Mouse (Mus musculus) hindbrain, postnatal 0 days (tissue): Measurements from ENCODE around the gene Shbg. TPM values are rescaled to one million over a fixed set of nuclear protein-coding genes. Genes with fewer than 3 reads are reported as not detected.

ENCODE experiments used
- ATAC-seq: fragments of 200-750 bp; cut with Nextera tagmentation; 2 replicates; pipeline ENCODE4 v1.8.0; 2017; ENCODE audit warnings: mild to moderate bottlenecking, moderate TSS enrichment, moderate library complexity
- DNase-seq: peaks from one replicate; pipeline ENCODE4 v3.0.0-alpha.2; 2015; ENCODE audit warnings: low spot score
- H3K27ac ChIP-seq: fragments of 300-500 bp; sonication (generic); 2 replicates; pipeline ENCODE4 v1.5.1; 2014; ENCODE audit warnings: mild to moderate bottlenecking
- H3K27me3 ChIP-seq: fragments of 300-500 bp; sonication (generic); 2 replicates; pipeline ENCODE4 v1.6.1; 2014; ENCODE audit warnings: low read length, mixed read lengths; ENCODE audit not compliant: insufficient read depth
- H3K36me3 ChIP-seq: fragments of 300-500 bp; sonication (generic); 2 replicates; pipeline ENCODE4 v1.6.1; 2014; ENCODE audit warnings: low read length, mixed read lengths; ENCODE audit not compliant: insufficient read depth
- H3K4me1 ChIP-seq: fragments of 300-500 bp; sonication (generic); 2 replicates; pipeline ENCODE4 v1.6.1; 2014; ENCODE audit warnings: antibody characterized with exemption, low read length, mixed read lengths; ENCODE audit not compliant: insufficient read depth
- H3K4me2 ChIP-seq: fragments of 300-500 bp; sonication (generic); 2 replicates; pipeline ENCODE4 v1.6.1; 2014; ENCODE audit warnings: low read depth, mild to moderate bottlenecking, low read length, moderate library complexity, mixed read lengths
- H3K4me3 ChIP-seq: fragments of 300-500 bp; sonication (generic); 2 replicates; pipeline ENCODE4 v1.5.1; 2014; ENCODE audit warnings: low read length
- H3K9ac ChIP-seq: fragments of 300-500 bp; sonication (generic); replicated peaks from 2 replicates; pipeline ENCODE4 v1.6.1; 2014; ENCODE audit warnings: mild to moderate bottlenecking, low read length, moderate library complexity, mixed read lengths
- H3K9me3 ChIP-seq: fragments of 300-500 bp; sonication (generic); 2 replicates; pipeline ENCODE4 v1.6.1; 2016; ENCODE audit warnings: low read length, mixed read lengths
- CTCF ChIP-seq: IDR thresholded peaks from 2 replicates; pipeline ENCODE4 v1.5.1; 2016; ENCODE audit warnings: antibody characterized with exemption, control low read depth, low read depth
- WGBS: fragments of 180-500 bp; shearing (Covaris S2); extraction: QIAGEN DNeasy Blood & Tissue Kit; methylation state at CpG from one replicate; pipeline ENCODE4 v1.1.7; 2014; 5-methylcytosine and 5-hydroxymethylcytosine counted together
- polyA plus RNA-seq: library from polyadenylated mRNA; unstranded; fragments of >200 nt; fragmentation: Nextera tagmentation; extraction: Ambion mirVana; gene quantifications from 2 replicates; pipeline ENCODE4 v1.2.1, GENCODE M21; 2015
- total RNA-seq: library from RNA; depleted of rRNA; stranded (reverse); fragments of >200 nt; gene quantifications from 2 replicates; pipeline ENCODE4 v1.2.3, GENCODE M21; 2014

Shbg gene
- total and polyA plus RNA-seq, 2 experiments from 2014 or later: not detected

DNA sequence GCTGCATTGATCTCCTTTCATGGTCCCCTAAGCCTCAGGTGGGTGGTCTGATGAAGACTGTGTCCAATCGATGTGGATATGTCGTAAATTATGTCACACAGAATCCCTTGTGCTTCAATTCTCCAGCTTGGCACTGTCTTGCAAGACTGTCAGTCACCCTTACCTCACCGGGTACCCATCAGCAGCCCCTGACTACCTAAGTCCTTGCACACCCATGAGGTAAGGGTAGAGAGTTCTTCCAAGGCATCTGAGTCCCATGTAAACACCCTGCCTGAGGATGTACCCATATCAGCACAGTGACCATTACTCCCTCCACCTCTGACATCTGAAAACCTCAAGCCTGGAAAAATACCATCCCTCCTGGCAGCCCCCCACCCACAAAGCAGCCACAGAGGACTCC lies 13.4 kb downstream of the Shbg start:
- peak overlapping the region; percentile 72 for H3K4me2 ChIP-seq
- no peaks in the 10 kb centered on the region for H3K9me3 ChIP-seq
- 18% methylated on average over 3 of the region's 3 CpGs for WGBS
- H3K36me3 ChIP-seq: peaks cover 8% of the 10 kb centered on the region; the same call in 1 of the 2 replicates
- DNase-seq (peak; percentile 23), ATAC-seq (peak; percentile 21; the same call in 1 of the 2 replicates)
- peak overlapping the region; percentile 95 for H3K9ac ChIP-seq
- H3K27me3 ChIP-seq: no peaks in the 10 kb centered on the region
- peak overlapping the region; percentile 95 for H3K4me3 ChIP-seq
- H3K4me1 ChIP-seq: peaks cover 28% of the 10 kb centered on the region
- peak overlapping the region; percentile 95 for H3K27ac ChIP-seq
- TF ChIP-seq CTCF: no peak

DNA sequence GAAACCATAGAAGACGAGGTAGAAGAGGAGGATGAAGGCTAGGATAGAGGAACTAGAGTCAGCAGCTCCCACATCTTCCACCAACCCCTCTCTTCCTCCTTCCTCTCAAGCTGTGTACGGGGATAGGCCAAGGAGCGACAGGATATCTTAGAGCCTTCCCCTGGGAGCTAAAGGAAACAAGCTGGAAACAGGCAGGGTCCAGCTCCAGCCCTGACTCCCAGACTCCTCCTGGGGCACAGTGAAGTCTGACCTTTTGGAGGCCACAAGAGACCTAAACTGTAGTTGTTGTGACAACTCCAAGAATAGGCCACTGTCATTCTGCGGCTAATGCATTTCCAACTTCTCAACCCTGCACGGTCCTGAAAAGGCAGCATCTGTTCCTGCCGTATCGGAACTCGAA lies 14.2 kb downstream of the Shbg start:
- H3K27ac ChIP-seq: peak overlapping the region; percentile 95; the same call in 1 of the 2 replicates
- 72% methylated on average over 8 of the region's 8 CpGs for WGBS
- TF ChIP-seq CTCF: no peak
- DNase-seq (no peak), ATAC-seq (no peak)
- H3K27me3 ChIP-seq: no peaks in the 10 kb centered on the region
- 0 out of 2 replicates have a peak overlapping the region, but pooled peaks have one; percentile 7 for H3K9ac ChIP-seq
- peak overlapping the region; percentile 95 for H3K4me3 ChIP-seq
- no peaks in the 10 kb centered on the region for H3K9me3 ChIP-seq
- H3K4me1 ChIP-seq: peaks cover 28% of the 10 kb centered on the region
- H3K36me3 ChIP-seq: peaks cover 11% of the 10 kb centered on the region; the same call in 1 of the 2 replicates
- peak overlapping the region; percentile 72 for H3K4me2 ChIP-seq

DNA sequence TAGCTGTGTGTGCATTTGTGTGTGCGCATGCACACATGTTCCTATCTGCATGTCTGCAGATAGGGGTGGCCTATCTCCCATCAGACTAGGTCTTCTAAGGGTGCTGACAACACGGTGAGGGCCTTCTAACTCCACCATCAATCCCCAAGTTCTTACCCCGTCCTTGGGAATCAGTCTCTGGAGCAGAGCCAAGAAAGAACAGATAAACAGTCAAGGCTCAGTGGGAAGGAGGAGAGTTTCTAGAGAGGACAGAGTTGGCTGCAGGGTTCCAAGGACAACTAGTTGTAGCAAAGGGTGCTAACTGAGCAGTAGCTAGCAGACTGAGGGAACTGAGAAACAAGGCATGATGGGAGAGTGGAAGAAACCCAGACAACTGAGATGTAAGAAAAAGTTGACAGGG lies 15.9 kb downstream of the Shbg start:
- no peak overlapping the region for H3K4me2 ChIP-seq
- TF ChIP-seq CTCF: no peak
- H3K4me3 ChIP-seq: no peak overlapping the region
- ATAC-seq (no peak), DNase-seq (peak; percentile 13)
- 59% methylated on average over 3 of the region's 3 CpGs for WGBS
- no peak overlapping the region for H3K27ac ChIP-seq
- H3K9ac ChIP-seq: no peak overlapping the region
- no peaks in the 10 kb centered on the region for H3K27me3 ChIP-seq
- H3K4me1 ChIP-seq: peaks cover 28% of the 10 kb centered on the region
- H3K9me3 ChIP-seq: no peaks in the 10 kb centered on the region
- peaks cover 11% of the 10 kb centered on the region; the same call in 1 of the 2 replicates for H3K36me3 ChIP-seq

DNA sequence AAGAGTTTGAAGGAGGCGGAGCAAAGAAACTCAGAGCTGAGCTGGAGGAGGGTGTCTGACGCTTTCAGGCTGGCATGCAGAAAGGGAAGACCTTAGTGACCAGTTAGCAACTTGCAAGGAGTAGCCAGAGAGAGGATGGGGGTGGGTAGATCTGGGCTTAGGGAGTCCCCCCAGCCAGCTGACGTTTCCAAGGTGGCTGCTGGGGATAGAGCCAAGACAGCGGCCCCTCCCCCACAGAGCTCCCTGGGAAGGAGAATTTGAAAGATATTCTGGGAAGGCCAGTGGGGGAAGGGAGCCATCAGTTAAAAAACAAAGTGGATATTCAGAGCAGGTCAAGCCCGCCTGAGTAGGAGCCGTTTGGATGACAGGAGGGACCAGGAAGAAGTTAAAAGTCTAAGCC lies 17.6 kb downstream of the Shbg start:
- no peaks in the 10 kb centered on the region for H3K9me3 ChIP-seq
- no peaks in the 10 kb centered on the region for H3K27me3 ChIP-seq
- peaks cover 11% of the 10 kb centered on the region; the same call in 1 of the 2 replicates for H3K36me3 ChIP-seq
- peak overlapping the region; percentile 25; the same call in 1 of the 2 replicates for H3K9ac ChIP-seq
- H3K4me1 ChIP-seq: peaks cover 28% of the 10 kb centered on the region
- 10% methylated on average over 6 of the region's 6 CpGs for WGBS
- DNase-seq: peak; percentile 80
- TF ChIP-seq CTCF: no peak
- H3K27ac ChIP-seq: peak overlapping the region; percentile 76
- peak overlapping the region; percentile 34 for H3K4me2 ChIP-seq
- peak; percentile 77 for ATAC-seq
- no peak overlapping the region for H3K4me3 ChIP-seq

DNA sequence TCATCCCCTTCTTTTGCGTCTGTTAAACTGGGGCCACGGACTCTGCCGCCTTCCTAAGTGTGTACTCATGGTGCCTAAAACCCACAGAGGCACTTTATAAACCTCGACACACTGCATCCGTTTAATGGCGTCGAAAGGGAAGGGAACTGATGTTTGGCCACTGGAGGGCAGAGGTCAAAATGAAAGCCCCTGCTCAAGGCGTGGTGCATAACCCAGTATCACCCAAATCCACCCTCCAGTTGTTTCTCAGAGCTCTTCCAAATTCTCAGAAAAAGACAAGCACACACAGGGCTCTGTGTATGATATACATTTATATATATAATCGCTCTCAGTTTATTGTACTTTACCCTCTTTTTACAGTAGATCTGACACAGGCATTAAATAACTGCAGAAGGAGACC lies 18.3 kb downstream of the Shbg start:
- Histone ChIP-seq H3K36me3 (peaks cover 11% of the 10 kb centered on the region; the same call in 1 of the 2 replicates), H3K4me1 (peaks cover 28% of the 10 kb centered on the region), H3K4me3 (no peak overlapping the region), H3K27ac (peak overlapping the region; percentile 76), H3K27me3 (no peaks in the 10 kb centered on the region), H3K4me2 (peak overlapping the region; percentile 34), H3K9ac (peak overlapping the region; percentile 25; the same call in 1 of the 2 replicates), H3K9me3 (no peaks in the 10 kb centered on the region)
- no peak for ATAC-seq
- DNase-seq: no peak
- 10% methylated on average over 9 of the region's 9 CpGs for WGBS
- no peak for TF ChIP-seq CTCF

DNA sequence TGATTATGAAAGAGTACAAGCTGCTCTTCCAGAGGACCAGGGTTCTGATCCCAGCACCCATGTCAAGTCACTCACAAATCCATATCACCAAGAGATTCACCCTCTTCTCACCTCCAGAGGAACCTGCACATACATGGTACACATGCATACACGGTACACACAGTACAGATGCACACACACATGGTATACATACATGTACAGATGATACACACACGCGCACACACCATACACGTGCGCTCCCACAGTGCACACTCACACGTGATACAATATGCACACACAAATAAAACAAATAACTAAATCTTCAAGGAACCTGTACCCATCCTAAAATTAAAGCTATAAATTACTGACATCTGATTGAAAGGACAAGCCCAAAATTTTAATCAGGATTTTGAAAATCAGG lies 22.9 kb downstream of the Shbg start:
- DNase-seq (no peak), ATAC-seq (no peak)
- H3K4me3 ChIP-seq: no peak overlapping the region
- no peaks in the 10 kb centered on the region for H3K4me1 ChIP-seq
- H3K27me3 ChIP-seq: no peaks in the 10 kb centered on the region
- H3K9me3 ChIP-seq: no peaks in the 10 kb centered on the region
- 96% methylated on average over 6 of the region's 6 CpGs for WGBS
- no peak overlapping the region for H3K9ac ChIP-seq
- H3K27ac ChIP-seq: no peak overlapping the region
- H3K4me2 ChIP-seq: no peak overlapping the region
- H3K36me3 ChIP-seq: peaks cover 4% of the 10 kb centered on the region; the same call in 1 of the 2 replicates
- no peak for TF ChIP-seq CTCF

DNA sequence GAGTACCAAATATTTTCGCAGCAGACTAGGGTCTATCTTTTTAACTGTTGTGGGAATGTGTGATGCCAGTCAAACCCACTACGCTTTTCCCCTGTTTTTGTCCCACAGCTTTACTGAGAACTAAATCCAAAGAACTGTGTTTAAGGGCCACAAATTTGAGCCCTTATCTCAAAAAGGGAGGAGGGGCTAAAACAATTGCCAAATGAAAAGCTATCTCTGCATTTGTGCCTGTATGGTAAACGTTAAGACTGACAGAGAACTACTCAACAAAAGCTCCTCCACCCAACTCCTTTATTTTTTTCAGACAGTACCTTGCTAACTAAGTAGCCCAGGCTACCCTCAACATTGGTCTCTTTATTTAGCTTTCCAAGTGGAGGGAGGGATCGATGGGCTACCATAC lies 24.9 kb downstream of the Shbg start:
- Histone ChIP-seq H3K27me3 (no peaks in the 10 kb centered on the region), H3K4me1 (no peaks in the 10 kb centered on the region), H3K4me2 (no peak overlapping the region), H3K4me3 (no peak overlapping the region), H3K27ac (peak overlapping the region; percentile 67; the same call in 1 of the 2 replicates), H3K9me3 (no peaks in the 10 kb centered on the region), H3K9ac (no peak overlapping the region), H3K36me3 (peaks cover 19% of the 10 kb centered on the region)
- WGBS: 82% methylated on average over 4 of the region's 4 CpGs
- no peak for TF ChIP-seq CTCF
- DNase-seq (no peak), ATAC-seq (no peak)
